8 mouse cellular contexts compared by ENCODE assay signal in the genomic region with DNA sequence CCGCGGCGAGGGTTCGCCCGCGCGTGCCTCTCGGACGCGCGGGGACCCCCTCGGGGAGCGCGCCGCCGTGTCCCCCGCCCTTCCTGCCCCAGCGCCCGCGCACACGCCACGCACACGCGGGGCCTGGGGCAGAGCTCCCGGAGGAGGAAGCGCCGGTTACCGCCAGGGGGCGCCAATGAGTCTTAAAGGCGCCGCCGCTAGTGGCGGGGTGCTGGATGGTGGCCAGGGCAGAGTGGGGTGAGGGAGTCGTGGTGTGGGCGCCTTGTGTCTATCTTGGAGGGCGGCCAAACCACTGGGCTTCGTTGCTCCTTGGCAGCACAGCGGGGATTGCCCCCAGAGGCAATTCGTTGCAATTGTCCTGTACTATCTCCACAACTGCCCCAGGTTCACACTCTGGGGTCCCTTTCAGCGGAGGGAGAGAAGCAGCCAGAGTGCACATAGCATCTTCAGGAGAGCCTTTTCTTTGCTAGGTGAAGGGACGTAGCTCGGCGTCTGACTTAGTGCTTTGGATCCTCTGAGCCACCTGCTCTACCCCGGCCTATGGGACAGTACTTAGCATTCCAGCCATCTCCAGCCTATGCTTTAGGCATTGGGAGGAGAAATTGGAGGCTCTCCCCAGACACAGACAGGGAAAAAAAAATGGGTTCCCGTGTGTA. TPM values are rescaled to one million over a fixed set of nuclear protein-coding genes. Genes with fewer than 3 reads are reported as not detected.
DNase-seq lines count a peak whose midpoint lies in the region; ATAC-seq and TF ChIP-seq lines count a peak whose summit lies in the region.

No protein-coding gene starts in this region.

- DNase-seq in gastrocnemius, postnatal 10 days: peak; percentile 96
- DNase-seq in left cerebral cortex, postnatal 10 days (ENCODE audit: extremely low spot score in 1 of 2, low spot score in 2 of 2): peak; percentile 87 to 95
- DNase-seq in right cerebral cortex, postnatal 10 days (ENCODE audit: low spot score in 2 of 2): peak; percentile 93 to 94
- DNase-seq in urinary bladder, postnatal 14 days (ENCODE audit: low spot score): peak; percentile 88

- H3K4me3 ChIP-seq in cortical plate, adult 2 months (ENCODE audit: insufficient read depth, low read length): peak overlapping the region; percentile 49

- peak; percentile 75 for ATAC-seq in activated CD4-positive, CD25-positive, alpha-beta regulatory T cell, adult 4 months
- ATAC-seq in inflammation-experienced regulatory T-cells, adult 6 months: peak; percentile 72
- ATAC-seq in megakaryocyte progenitor cell, adult 5-6 weeks (replicated peaks; ENCODE audit: poor library complexity): peak; percentile 67

- intact Hi-C loops in left cerebral cortex, postnatal 10 days (cut with DNase I): no loop called here

- no peak for TF ChIP-seq POLR2A in cortical plate, adult 2 months (IDR thresholded peaks at IDR 0.05; ENCODE audit: extremely low read depth, insufficient read depth, low read length)

- peaks cover 11% of the 10 kb centered on the region for H3K4me1 ChIP-seq in cortical plate, adult 2 months (ENCODE audit: control insufficient read depth, insufficient read depth, low read length)

- peak overlapping the region; percentile 93 for H3K27ac ChIP-seq in cortical plate, adult 2 months (ENCODE audit: insufficient read depth, low read length)

- TF ChIP-seq CTCF in cortical plate, adult 2 months (IDR thresholded peaks at IDR 0.05; ENCODE audit: extremely low read depth, insufficient read depth, low read length): peak; percentile 54

RNA-seq across cellular contexts. Expression of a gene that starts 0.6 kb away (rescaled TPM):
- 10 to 100 TPM; 16.2 to 18.4 TPM for polyA plus RNA-seq in activated CD4-positive, CD25-positive, alpha-beta regulatory T cell, adult 4 months (2017; shearing (Covaris generic))
- polyA plus RNA-seq in cortical plate, adult 2 months (2012; rRNA removed): 42.6 and 42.7 TPM in 2 replicates
- total RNA-seq in gastrocnemius, postnatal 10 days (2021): 1 to 10 TPM; 5.6 to 6.0 TPM
- polyA plus RNA-seq in inflammation-experienced regulatory T-cells, adult 6 months (2017; shearing (Covaris generic)): 10 to 100 TPM; 13.4 to 31.0 (median 14.1) TPM
- total RNA-seq in left cerebral cortex, postnatal 10 days (2021): 10 to 100 TPM; 90.5 to 90.8 TPM
- 8.6 and 10.5 TPM in 2 replicates for total RNA-seq in megakaryocyte progenitor cell, adult 5-6 weeks (2015)
- 15.1 and 15.3 TPM in 2 replicates for total RNA-seq in megakaryocyte progenitor cell, adult 5-6 weeks (2017)

RNA-seq across cellular contexts. Expression of a gene that starts 38.1 kb away (rescaled TPM):
- 1 to 10 TPM; 6.5 to 8.3 TPM for polyA plus RNA-seq in activated CD4-positive, CD25-positive, alpha-beta regulatory T cell, adult 4 months (2017; shearing (Covaris generic))
- 10.7 and 11.0 TPM in 2 replicates for polyA plus RNA-seq in cortical plate, adult 2 months (2012; rRNA removed)
- 1 to 10 TPM; 6.4 to 6.8 TPM for total RNA-seq in gastrocnemius, postnatal 10 days (2021)
- polyA plus RNA-seq in inflammation-experienced regulatory T-cells, adult 6 months (2017; shearing (Covaris generic)): 1 to 10 TPM; 4.7 to 6.9 (median 6.2) TPM
- total RNA-seq in left cerebral cortex, postnatal 10 days (2021): 10 to 100 TPM; 37.5 to 41.0 TPM
- total RNA-seq in megakaryocyte progenitor cell, adult 5-6 weeks (2015): 8.0 and 13.3 TPM in 2 replicates
- 2.7 and 10.3 TPM in 2 replicates for total RNA-seq in megakaryocyte progenitor cell, adult 5-6 weeks (2017)

RNA-seq across cellular contexts. Expression of a gene that starts 38.2 kb away (rescaled TPM):
- 10 to 100 TPM in 1 of 2 experiments, 1 to 10 TPM in 1; 8.5 to 10.1 TPM for polyA plus RNA-seq in activated CD4-positive, CD25-positive, alpha-beta regulatory T cell, adult 4 months (2017; shearing (Covaris generic))
- 3.9 and 4.0 TPM in 2 replicates for polyA plus RNA-seq in cortical plate, adult 2 months (2012; rRNA removed)
- 1 to 10 TPM; 2.3 to 2.7 TPM for total RNA-seq in gastrocnemius, postnatal 10 days (2021)
- polyA plus RNA-seq in inflammation-experienced regulatory T-cells, adult 6 months (2017; shearing (Covaris generic)): 10 to 100 TPM in 1 of 3 experiments, 1 to 10 TPM in 2; 7.7 to 10.5 (median 9.7) TPM
- total RNA-seq in left cerebral cortex, postnatal 10 days (2021): 1 to 10 TPM; 5.4 to 6.1 TPM
- total RNA-seq in megakaryocyte progenitor cell, adult 5-6 weeks (2015): 8.0 and 10.6 TPM in 2 replicates
- total RNA-seq in megakaryocyte progenitor cell, adult 5-6 weeks (2017): 8.3 and 8.8 TPM in 2 replicates

RNA-seq across cellular contexts. Expression of a gene that starts 52.2 kb away (rescaled TPM):
- not detected for polyA plus RNA-seq in activated CD4-positive, CD25-positive, alpha-beta regulatory T cell, adult 4 months (2017; shearing (Covaris generic))
- polyA plus RNA-seq in cortical plate, adult 2 months (2012; rRNA removed): not detected in 2 replicates
- not detected for total RNA-seq in gastrocnemius, postnatal 10 days (2021)
- not detected for polyA plus RNA-seq in inflammation-experienced regulatory T-cells, adult 6 months (2017; shearing (Covaris generic))
- total RNA-seq in left cerebral cortex, postnatal 10 days (2021): not detected
- not detected in 2 replicates for total RNA-seq in megakaryocyte progenitor cell, adult 5-6 weeks (2015)
- total RNA-seq in megakaryocyte progenitor cell, adult 5-6 weeks (2017): not detected in 2 replicates

RNA-seq across cellular contexts. Expression of a gene that starts 52.3 kb away (rescaled TPM):
- 10 to 100 TPM; 28.3 to 29.3 TPM for polyA plus RNA-seq in activated CD4-positive, CD25-positive, alpha-beta regulatory T cell, adult 4 months (2017; shearing (Covaris generic))
- polyA plus RNA-seq in cortical plate, adult 2 months (2012; rRNA removed): 10.8 and 11.2 TPM in 2 replicates
- total RNA-seq in gastrocnemius, postnatal 10 days (2021): 1 to 10 TPM; 6.7 to 7.4 TPM
- polyA plus RNA-seq in inflammation-experienced regulatory T-cells, adult 6 months (2017; shearing (Covaris generic)): 10 to 100 TPM; 25.6 to 36.4 (median 26.0) TPM
- total RNA-seq in left cerebral cortex, postnatal 10 days (2021): 10 to 100 TPM; 10.9 to 15.4 TPM
- 19.6 and 19.7 TPM in 2 replicates for total RNA-seq in megakaryocyte progenitor cell, adult 5-6 weeks (2015)
- 17.5 and 18.0 TPM in 2 replicates for total RNA-seq in megakaryocyte progenitor cell, adult 5-6 weeks (2017)

Comparison
In these comparisons a context has a peak if more than half of its experiments do, and no peak if none do; other contexts are left out.
1. Peak in every context shown above with its lines: DNase-seq, ATAC-seq, H3K4me3 ChIP-seq and H3K27ac ChIP-seq.
2. RNA of a gene that starts 0.6 kb away (total RNA-seq): 90.5 to 90.8 TPM in left cerebral cortex, postnatal 10 days; 8.6 to 15.3 TPM in megakaryocyte progenitor cell, adult 5-6 weeks and 5.6 to 6.0 TPM in gastrocnemius, postnatal 10 days; every median in the first group is over 4 times any median in the second.